In genomic region chr1:39772401-39773095, GRCm38 (mm10) we compare ENCODE assay signal across 7 mouse cellular contexts. TPM values are rescaled to one million over a fixed set of nuclear protein-coding genes. Genes with fewer than 3 reads are reported as not detected.
A peak's percentile ranks its signal among the peaks of the same experiment; 100 is the strongest.
DNase-seq lines count a peak whose midpoint lies in the region.

No protein-coding gene starts in this region.

- DNase-seq in cerebellum, adult 11-12 months, result peak; percentile 43
- DNase-seq in cerebellum, postnatal 10 days, result peak; percentile 62 to 76
- peak; percentile 37 for DNase-seq in heart, postnatal 4 days
- DNase-seq in lung, postnatal 25 days (ENCODE audit: low spot score), result peak; percentile 47
- no peak for DNase-seq in B cell, adult 2 months
- no peak for DNase-seq in gastrocnemius, postnatal 4 days (ENCODE audit: low spot score in 2 of 2)
- DNase-seq in spleen, adult 18-20 months, result no peak

RNA-seq across cellular contexts. Expression of gene Gm3646, which starts 32.6 kb away (rescaled TPM):
- 1 to 10 TPM; 8.2 to 8.6 TPM for total RNA-seq in heart, postnatal 4 days (2021)
- 1 to 10 TPM in 1 of 2 experiments, not detected in 1; 1.7 TPM for total RNA-seq in gastrocnemius, postnatal 4 days (2021)

RNA-seq across cellular contexts. Expression of gene Rfx8, which starts 51.8 kb away (rescaled TPM):
- total RNA-seq in heart, postnatal 4 days (2021), result under 1 TPM; 0.57 to 0.72 TPM
- total RNA-seq in gastrocnemius, postnatal 4 days (2021), result under 1 TPM in 1 of 2 experiments, not detected in 1; 0.41 TPM

Comparison
In these comparisons a context has a peak if more than half of its experiments do, and no peak if none do; other contexts are left out.
1. DNase-seq: peak in cerebellum, adult 11-12 months (single experiment), cerebellum, postnatal 10 days (2 of 2), heart, postnatal 4 days (single experiment) and lung, postnatal 25 days (single experiment); none in B cell, adult 2 months (0 of 2), gastrocnemius, postnatal 4 days (0 of 2) and spleen, adult 18-20 months (0 of 2).